Mouse (Mus musculus): ENCODE measurements around the gene Dnal4. TPM values are rescaled to one million over a fixed set of nuclear protein-coding genes. Genes with fewer than 3 reads are reported as not detected.
A peak's percentile ranks its signal among the peaks of the same experiment; 100 is the strongest.

Gene Dnal4
- polyA plus RNA-seq, 1 experiment from 2014 or later: 64.6 TPM

DNA sequence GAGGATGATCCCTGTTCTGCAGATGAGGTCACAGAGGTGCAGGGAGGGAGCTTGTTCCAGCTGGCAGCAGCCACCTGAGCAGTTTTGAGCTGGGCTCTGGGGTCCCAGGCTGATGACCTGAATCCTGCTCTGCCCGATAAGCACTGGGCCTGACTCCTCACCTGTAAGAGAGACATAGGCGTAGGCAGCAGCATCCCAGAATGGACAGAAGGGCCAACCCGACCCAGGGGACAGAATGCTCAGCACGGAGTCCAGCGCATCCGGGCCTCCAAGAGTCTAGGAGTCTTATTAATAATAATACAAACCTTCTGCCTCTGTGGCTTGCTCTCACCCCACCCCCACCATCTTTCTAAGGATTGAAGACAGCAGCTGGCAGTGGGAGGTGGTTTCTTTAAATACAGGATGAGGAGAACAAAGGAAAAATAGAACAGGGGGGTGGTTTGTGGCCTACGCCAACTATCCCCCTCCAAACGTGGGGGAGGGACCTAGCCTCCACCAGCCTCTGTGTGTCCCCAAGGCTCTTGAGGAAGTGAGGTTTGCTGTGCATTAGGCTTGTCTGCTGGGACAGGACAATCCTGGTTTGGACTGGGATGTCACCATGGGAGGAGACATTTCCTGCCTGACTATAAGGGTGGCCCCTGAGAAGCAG lies 21.5 kb downstream of the Dnal4 start:
- 54% methylated on average over 8 of the region's 8 CpGs for WGBS
- no peaks in the 10 kb centered on the region for H3K9me3 ChIP-seq (ENCODE audit: control insufficient read depth, low read length)
- ATAC-seq (ENCODE audit: low FRiP score) (no peak), DNase-seq (ENCODE audit: low spot score) (no peak)
- H3K9ac ChIP-seq: no peak overlapping the region
- H3K4me1 ChIP-seq (replicated peaks; ENCODE audit: control insufficient read depth, insufficient read depth, low read length): no peaks in the 10 kb centered on the region
- H3K27me3 ChIP-seq (ENCODE audit: control insufficient read depth, insufficient read depth, low read length): no peaks in the 10 kb centered on the region
- H3K36me3 ChIP-seq (replicated peaks; ENCODE audit: control insufficient read depth, insufficient read depth): peaks cover 8% of the 10 kb centered on the region; the same call in 1 of the 2 replicates
- H3K4me3 ChIP-seq (replicated peaks; ENCODE audit: low read length): no peak overlapping the region
- no peak overlapping the region for H3K27ac ChIP-seq
- no peak overlapping the region for H3K4me2 ChIP-seq (replicated peaks)

DNA sequence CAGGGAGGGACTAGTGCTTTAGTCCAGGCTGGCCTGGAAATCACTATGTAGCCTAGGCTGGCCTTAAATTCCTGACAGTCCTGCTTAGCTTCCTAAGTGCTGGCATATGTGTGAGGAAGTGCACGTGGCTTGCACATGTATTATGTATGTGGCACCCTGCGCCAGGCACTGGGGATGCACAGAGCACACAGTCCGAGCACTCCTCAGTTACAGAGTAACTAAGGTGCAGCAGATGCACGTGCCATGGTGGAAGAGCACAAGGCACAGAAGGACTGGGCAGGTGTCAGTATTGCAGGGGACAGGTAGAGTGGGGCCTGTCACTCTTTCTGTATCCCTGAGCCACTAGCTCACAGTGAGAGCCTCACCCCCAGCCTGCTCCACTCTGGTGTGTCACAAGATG lies 22.5 kb downstream of the Dnal4 start:
- ATAC-seq (ENCODE audit: low FRiP score) (no peak), DNase-seq (ENCODE audit: low spot score) (no peak)
- Histone ChIP-seq H3K9ac (no peak overlapping the region), H3K36me3 (replicated peaks; ENCODE audit: control insufficient read depth, insufficient read depth) (0 out of 2 replicates have a peak, but pooled peaks cover 6% of the 10 kb centered on the region), H3K4me3 (replicated peaks; ENCODE audit: low read length) (no peak overlapping the region), H3K4me1 (replicated peaks; ENCODE audit: control insufficient read depth, insufficient read depth, low read length) (no peaks in the 10 kb centered on the region), H3K27me3 (ENCODE audit: control insufficient read depth, insufficient read depth, low read length) (no peaks in the 10 kb centered on the region), H3K9me3 (ENCODE audit: control insufficient read depth, low read length) (no peaks in the 10 kb centered on the region), H3K4me2 (replicated peaks) (no peak overlapping the region), H3K27ac (no peak overlapping the region)
- 85% methylated on average over 4 of the region's 4 CpGs for WGBS

DNA sequence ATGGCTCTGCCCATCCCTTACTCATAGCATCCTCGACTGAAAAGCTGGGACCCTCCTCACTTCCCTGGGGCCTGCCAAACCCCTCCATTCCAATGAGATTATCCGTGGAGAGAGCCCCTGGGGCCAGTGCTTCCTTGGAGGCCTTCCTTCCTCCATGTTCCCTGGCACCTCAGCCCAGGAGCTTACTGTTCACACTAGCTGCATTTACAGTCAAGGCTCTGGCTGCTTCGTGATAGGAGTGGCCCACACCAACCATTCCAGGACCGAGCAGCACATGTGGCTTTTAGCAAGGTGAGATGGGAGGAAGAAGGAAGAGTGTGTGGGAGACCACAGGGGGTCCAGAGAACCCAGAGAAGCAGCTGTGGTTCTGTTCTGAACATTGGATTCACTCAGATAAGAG lies 23.8 kb downstream of the Dnal4 start:
- DNase-seq (ENCODE audit: low spot score) (no peak), ATAC-seq (ENCODE audit: low FRiP score) (no peak)
- H3K9me3 ChIP-seq (ENCODE audit: control insufficient read depth, low read length): no peaks in the 10 kb centered on the region
- H3K4me3 ChIP-seq (replicated peaks; ENCODE audit: low read length): no peak overlapping the region
- 50% methylated on average over 4 of the region's 4 CpGs for WGBS
- 0 out of 2 replicates have a peak, but pooled peaks cover 6% of the 10 kb centered on the region for H3K36me3 ChIP-seq (replicated peaks; ENCODE audit: control insufficient read depth, insufficient read depth)
- H3K4me1 ChIP-seq (replicated peaks; ENCODE audit: control insufficient read depth, insufficient read depth, low read length): no peaks in the 10 kb centered on the region
- no peak overlapping the region for H3K9ac ChIP-seq
- no peak overlapping the region for H3K27ac ChIP-seq
- H3K27me3 ChIP-seq (ENCODE audit: control insufficient read depth, insufficient read depth, low read length): no peaks in the 10 kb centered on the region
- H3K4me2 ChIP-seq (replicated peaks): no peak overlapping the region

GRCm38 (mm10) chr15:79753420-79753752 lies 24.3 kb downstream of the Dnal4 start:
- ATAC-seq (ENCODE audit: low FRiP score) (0 out of 2 replicates have a peak, but pooled peaks have one; percentile 25), DNase-seq (ENCODE audit: low spot score) (no peak)
- no peaks in the 10 kb centered on the region for H3K9me3 ChIP-seq (ENCODE audit: control insufficient read depth, low read length)
- no peak overlapping the region for H3K9ac ChIP-seq
- H3K36me3 ChIP-seq (replicated peaks; ENCODE audit: control insufficient read depth, insufficient read depth): 0 out of 2 replicates have a peak, but pooled peaks cover 6% of the 10 kb centered on the region
- no peak overlapping the region for H3K4me2 ChIP-seq (replicated peaks)
- no peak overlapping the region for H3K4me3 ChIP-seq (replicated peaks; ENCODE audit: low read length)
- H3K4me1 ChIP-seq (replicated peaks; ENCODE audit: control insufficient read depth, insufficient read depth, low read length): no peaks in the 10 kb centered on the region
- H3K27ac ChIP-seq: no peak overlapping the region
- 79% methylated on average over 3 of the region's 3 CpGs for WGBS
- H3K27me3 ChIP-seq (ENCODE audit: control insufficient read depth, insufficient read depth, low read length): no peaks in the 10 kb centered on the region

DNA sequence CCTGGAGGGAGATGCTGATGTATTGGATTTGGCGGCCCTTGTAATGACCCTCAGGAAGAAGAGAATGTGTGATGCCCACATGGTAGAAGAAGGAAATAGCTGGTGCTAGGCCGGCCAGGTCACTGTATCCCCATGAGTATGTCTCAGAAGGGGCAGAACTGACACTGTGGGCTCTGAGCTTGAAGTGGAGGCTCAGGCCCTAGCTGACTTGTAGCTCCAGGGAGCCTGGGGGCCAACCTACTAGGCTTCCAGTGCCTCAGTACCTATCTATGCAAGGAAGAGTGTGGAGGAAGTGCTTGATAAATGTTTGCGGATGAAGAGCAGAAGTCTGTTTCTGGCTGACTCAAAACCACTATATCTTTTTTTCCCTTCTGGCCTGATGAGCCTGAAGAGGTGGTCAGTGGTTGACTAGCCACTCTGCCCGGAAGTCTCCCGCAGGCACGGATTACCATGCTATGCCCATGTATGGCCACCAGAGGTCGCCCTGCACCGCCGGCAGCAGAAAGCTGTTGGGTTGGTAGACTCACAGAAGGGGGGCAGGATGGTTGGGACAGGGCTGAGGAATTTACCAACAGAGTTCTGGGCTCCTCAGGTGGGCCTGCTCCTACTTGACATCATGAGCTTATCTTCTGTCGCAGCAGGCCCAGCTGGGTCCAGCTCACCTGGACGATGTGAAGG lies 24.8 kb downstream of the Dnal4 start:
- Histone ChIP-seq H3K36me3 (replicated peaks; ENCODE audit: control insufficient read depth, insufficient read depth) (0 out of 2 replicates have a peak, but pooled peaks cover 6% of the 10 kb centered on the region), H3K9ac (no peak overlapping the region), H3K4me3 (replicated peaks; ENCODE audit: low read length) (no peak overlapping the region), H3K9me3 (ENCODE audit: control insufficient read depth, low read length) (no peaks in the 10 kb centered on the region), H3K4me1 (replicated peaks; ENCODE audit: control insufficient read depth, insufficient read depth, low read length) (no peaks in the 10 kb centered on the region), H3K4me2 (replicated peaks) (no peak overlapping the region), H3K27ac (no peak overlapping the region), H3K27me3 (ENCODE audit: control insufficient read depth, insufficient read depth, low read length) (no peaks in the 10 kb centered on the region)
- ATAC-seq (ENCODE audit: low FRiP score): peak; percentile 57; the same call in 1 of the 2 replicates
- peak; percentile 78 for DNase-seq (ENCODE audit: low spot score)
- 26% methylated on average over 11 of the region's 11 CpGs for WGBS

- Histone ChIP-seq H3K9me3 (ENCODE audit: control insufficient read depth, low read length) (no peaks in the 10 kb centered on the region), H3K4me3 (replicated peaks; ENCODE audit: low read length) (no peak overlapping the region), H3K9ac (no peak overlapping the region), H3K4me1 (replicated peaks; ENCODE audit: control insufficient read depth, insufficient read depth, low read length) (no peaks in the 10 kb centered on the region), H3K27me3 (ENCODE audit: control insufficient read depth, insufficient read depth, low read length) (no peaks in the 10 kb centered on the region), H3K27ac (no peak overlapping the region), H3K36me3 (replicated peaks; ENCODE audit: control insufficient read depth, insufficient read depth) (0 out of 2 replicates have a peak, but pooled peaks cover 6% of the 10 kb centered on the region), H3K4me2 (replicated peaks) (no peak overlapping the region)
- WGBS: 91% methylated on average over 17 of the region's 17 CpGs
- no peak for ATAC-seq (ENCODE audit: low FRiP score)
- no peak for DNase-seq (ENCODE audit: low spot score)
Measured at GRCm38 (mm10) chr15:79751772-79752171, 25.9 kb downstream of the Dnal4 start.

- ATAC-seq (ENCODE audit: low FRiP score): no peak
- H3K4me1 ChIP-seq (replicated peaks; ENCODE audit: control insufficient read depth, insufficient read depth, low read length): no peaks in the 10 kb centered on the region
- no peaks in the 10 kb centered on the region for H3K9me3 ChIP-seq (ENCODE audit: control insufficient read depth, low read length)
- no peak overlapping the region for H3K4me3 ChIP-seq (replicated peaks; ENCODE audit: low read length)
- no peak overlapping the region for H3K9ac ChIP-seq
- no peak overlapping the region for H3K27ac ChIP-seq
- no peak for DNase-seq (ENCODE audit: low spot score)
- WGBS: 89% methylated on average over 8 of the region's 8 CpGs
- H3K4me2 ChIP-seq (replicated peaks): no peak overlapping the region
- H3K27me3 ChIP-seq (ENCODE audit: control insufficient read depth, insufficient read depth, low read length): no peaks in the 10 kb centered on the region
- H3K36me3 ChIP-seq (replicated peaks; ENCODE audit: control insufficient read depth, insufficient read depth): 0 out of 2 replicates have a peak, but pooled peaks cover 3% of the 10 kb centered on the region
Measured at GRCm38 (mm10) chr15:79750266-79750665, 27.4 kb downstream of the Dnal4 start.

- H3K27ac ChIP-seq: no peak overlapping the region
- H3K36me3 ChIP-seq (replicated peaks; ENCODE audit: control insufficient read depth, insufficient read depth): no peaks in the 10 kb centered on the region
- no peaks in the 10 kb centered on the region for H3K27me3 ChIP-seq (ENCODE audit: control insufficient read depth, insufficient read depth, low read length)
- no peaks in the 10 kb centered on the region for H3K4me1 ChIP-seq (replicated peaks; ENCODE audit: control insufficient read depth, insufficient read depth, low read length)
- H3K4me3 ChIP-seq (replicated peaks; ENCODE audit: low read length): no peak overlapping the region
- H3K9me3 ChIP-seq (ENCODE audit: control insufficient read depth, low read length): no peaks in the 10 kb centered on the region
- no peak for DNase-seq (ENCODE audit: low spot score)
- 97% methylated on average over 7 of the region's 7 CpGs for WGBS
- no peak for ATAC-seq (ENCODE audit: low FRiP score)
- H3K4me2 ChIP-seq (replicated peaks): no peak overlapping the region
- H3K9ac ChIP-seq: no peak overlapping the region
Measured at GRCm38 (mm10) chr15:79749162-79749561, 28.5 kb downstream of the Dnal4 start.

- DNase-seq (ENCODE audit: low spot score) (peak; percentile 52), ATAC-seq (ENCODE audit: low FRiP score) (peak; percentile 22; the same call in 1 of the 2 replicates)
- Histone ChIP-seq H3K4me2 (replicated peaks) (no peak overlapping the region), H3K36me3 (replicated peaks; ENCODE audit: control insufficient read depth, insufficient read depth) (no peaks in the 10 kb centered on the region), H3K9ac (no peak overlapping the region), H3K27me3 (ENCODE audit: control insufficient read depth, insufficient read depth, low read length) (no peaks in the 10 kb centered on the region), H3K9me3 (ENCODE audit: control insufficient read depth, low read length) (no peaks in the 10 kb centered on the region), H3K27ac (no peak overlapping the region), H3K4me1 (replicated peaks; ENCODE audit: control insufficient read depth, insufficient read depth, low read length) (peaks cover 3% of the 10 kb centered on the region; the same call in 1 of the 2 replicates), H3K4me3 (replicated peaks; ENCODE audit: low read length) (no peak overlapping the region)
- WGBS: 61% methylated on average over 11 of the region's 11 CpGs
Measured at GRCm38 (mm10) chr15:79747998-79748397, 29.7 kb downstream of the Dnal4 start.
